Mouse (Mus musculus) cortical plate, adult 2 months (tissue): Measurements from ENCODE around the gene Vmn1r82.

Source experiments
- CTCF ChIP-seq: fragments of 200-500 bp; IDR thresholded peaks from 2 replicates; pipeline ENCODE4 v1.5.1; 2011; ENCODE audit warnings: mild to moderate bottlenecking, control low read depth, low read length; ENCODE audit not compliant: insufficient read depth; ENCODE audit errors: extremely low read depth
- POLR2A ChIP-seq: fragments of 200-500 bp; IDR thresholded peaks from 2 replicates; pipeline ENCODE4 v1.6.1; 2011; ENCODE audit warnings: mild to moderate bottlenecking, low read length, control low read depth; ENCODE audit not compliant: insufficient read depth; ENCODE audit errors: extremely low read depth

DNA sequence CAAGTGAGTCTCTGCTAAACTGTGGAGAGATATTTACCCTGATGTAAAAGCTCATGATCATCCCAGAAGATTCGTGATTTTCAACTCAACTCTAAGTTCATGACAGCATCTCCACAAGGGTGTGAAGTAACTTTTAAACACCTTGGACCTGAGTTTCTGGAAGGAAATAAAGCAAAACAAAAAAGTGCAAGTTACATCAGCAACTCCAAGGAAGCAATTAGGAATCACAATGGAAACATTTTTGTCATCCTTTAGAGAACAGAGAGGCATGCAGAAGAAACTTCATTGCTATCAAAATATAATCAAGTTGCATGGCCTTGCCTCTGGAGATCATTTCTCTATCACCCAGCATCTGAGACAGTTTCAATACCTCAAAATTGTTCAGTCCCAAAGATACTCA, 32.1 kb upstream of the Vmn1r82 start, which contains the start of gene Vmn1r81:
- TF ChIP-seq CTCF (no peak), POLR2A (no peak)
